Mouse (Mus musculus): ENCODE measurements around the gene Ccdc148.
A peak's percentile ranks its signal among the peaks of the same experiment; 100 is the strongest.

Ccdc148 gene

DNA sequence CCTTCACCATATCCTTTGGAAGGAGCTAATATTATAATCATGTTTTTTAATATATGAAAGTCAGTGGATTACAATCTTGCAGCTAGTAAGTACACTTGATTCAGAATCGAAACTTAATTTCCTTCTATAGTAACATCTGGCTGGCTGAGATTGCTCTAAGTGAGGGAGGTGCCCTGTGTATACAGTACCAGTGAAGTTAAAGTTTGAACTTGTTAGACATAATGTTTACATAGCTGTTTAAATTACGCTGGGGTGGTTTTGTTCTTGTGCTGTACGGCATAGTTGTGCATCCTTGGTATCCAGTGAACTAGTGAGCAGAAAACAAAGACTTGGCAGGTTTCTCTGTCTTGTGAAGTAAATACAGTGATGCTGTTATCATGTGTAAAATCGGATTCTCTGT is 18.5 kb upstream of the Ccdc148 start:
- no peak for DNase-seq

DNA sequence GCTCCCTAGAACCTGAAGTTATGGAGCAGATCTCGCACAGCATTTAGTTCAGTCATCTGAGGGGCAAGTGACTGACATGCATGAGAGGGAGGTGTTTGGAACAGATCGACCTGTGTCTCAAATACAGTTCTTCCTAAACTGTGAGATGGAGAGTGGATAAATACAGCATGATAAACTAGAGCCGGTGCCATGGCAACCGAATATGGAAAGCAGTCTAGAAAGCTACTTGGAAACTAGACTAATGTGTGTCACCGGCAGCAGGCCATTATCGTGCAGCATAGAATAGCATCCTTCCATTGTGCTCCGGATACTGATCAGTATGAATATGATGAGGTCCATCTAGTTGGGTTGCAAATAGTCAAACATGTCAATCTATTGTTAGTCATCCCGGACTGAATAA is 17.7 kb upstream of the Ccdc148 start:
- no peak for DNase-seq

DNA sequence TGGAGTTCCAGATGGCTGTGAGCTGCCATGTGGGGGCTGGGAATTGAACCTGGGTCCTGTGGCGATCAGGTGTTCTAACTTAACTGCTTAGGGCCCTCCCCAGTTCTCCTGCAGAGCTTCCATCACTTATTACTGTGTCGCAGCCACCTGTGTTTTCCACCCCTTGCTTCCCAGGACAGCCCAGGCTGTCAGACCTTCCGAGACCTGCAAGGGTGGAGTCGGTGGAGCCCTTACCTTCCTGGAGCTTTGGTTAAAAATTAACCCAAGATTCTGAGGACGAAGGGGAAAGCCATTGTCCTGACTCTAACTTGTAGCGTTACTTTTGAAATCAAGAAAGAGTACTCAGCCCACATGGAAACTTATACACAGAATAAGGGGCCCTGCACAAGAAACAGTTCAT is 15.4 kb upstream of the Ccdc148 start:
- no peak for DNase-seq

DNA sequence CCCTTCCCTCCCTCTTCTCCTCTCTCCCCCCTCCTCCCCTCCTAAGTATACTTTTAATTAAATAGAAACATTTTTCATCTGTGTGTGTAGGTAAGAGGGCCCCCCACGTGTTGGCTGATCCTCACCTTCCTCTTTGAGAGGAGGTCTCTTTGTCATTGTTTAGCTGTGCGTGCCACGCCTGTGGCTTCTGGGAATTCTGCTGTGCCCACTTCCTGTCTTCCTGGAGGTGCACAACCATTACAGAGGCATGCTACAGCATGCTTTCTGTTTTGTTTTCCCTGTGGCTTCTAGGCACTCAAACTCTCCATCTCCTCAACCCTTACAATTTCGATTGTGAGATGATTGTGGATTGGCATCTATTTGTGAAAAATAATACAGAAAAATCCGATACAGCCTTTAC is 11.1 kb upstream of the Ccdc148 start:
- no peak for DNase-seq

DNA sequence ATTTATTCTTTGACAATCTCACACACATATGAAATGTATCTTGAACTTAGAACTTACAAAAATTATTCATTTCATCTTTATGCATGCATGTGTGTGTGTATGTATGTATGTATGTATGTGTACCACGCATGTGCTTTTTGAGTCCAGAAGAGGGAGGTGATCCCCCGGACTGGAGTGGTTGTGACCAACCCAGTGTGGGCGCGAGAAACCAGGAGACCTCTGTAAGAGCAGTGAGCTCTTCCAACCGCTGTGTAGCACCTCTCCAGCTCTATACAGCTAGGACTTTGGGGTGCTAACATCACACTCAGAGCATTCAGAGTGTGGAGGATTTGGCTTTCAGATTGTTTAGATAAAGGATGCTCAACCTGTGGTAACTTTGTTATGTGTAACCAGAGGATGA is 10.1 kb upstream of the Ccdc148 start:
- no peak for DNase-seq

DNA sequence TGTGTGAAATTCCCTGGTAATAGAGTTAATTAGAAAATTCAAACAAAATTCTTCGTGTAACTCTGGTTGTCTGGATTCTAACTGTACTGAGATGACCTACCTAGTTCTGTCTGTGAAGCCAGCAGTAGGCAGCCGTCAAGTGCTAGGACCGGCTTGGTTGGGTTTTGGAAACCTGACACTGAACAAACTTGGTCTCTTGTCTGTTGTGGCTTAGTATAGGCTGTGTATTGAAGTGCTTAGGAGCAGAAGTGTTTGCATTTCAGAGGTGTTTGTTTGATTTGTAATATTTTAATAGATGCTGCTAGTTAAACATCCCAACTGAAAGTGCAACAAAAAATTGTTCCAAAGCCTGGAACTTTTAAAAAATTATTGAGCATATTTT is 9.7 kb upstream of the Ccdc148 start:
- DNase-seq: no peak

DNA sequence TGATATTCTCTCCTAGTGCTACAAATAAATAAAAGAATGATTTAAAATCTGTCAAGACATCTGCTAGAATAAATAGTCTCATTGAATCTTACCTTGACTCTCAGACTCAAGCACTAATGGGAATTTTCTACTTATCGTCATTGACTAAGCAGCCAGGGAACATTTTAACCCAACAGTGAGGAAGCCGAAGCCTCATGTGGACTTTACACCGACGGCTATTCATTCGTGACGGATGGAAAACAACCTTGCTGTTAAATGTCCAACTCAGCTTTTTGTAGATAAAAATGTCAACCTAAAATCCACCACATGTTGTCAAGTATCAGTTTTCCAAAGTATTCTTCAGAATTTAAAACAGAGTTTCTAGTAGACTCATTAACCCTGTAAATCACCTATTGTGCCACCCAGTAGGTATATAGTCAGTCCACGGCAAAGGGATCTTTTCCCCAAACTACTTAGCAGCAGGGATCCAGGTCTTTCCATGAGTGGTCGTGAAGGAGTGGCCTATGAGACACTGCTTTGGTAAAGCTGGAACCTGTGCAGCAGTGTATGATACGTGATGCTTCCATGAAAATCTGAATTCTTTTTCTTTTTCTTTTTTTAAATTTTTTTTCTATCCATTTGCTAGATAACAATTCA is 9.2 kb upstream of the Ccdc148 start:
- DNase-seq: no peak

DNA sequence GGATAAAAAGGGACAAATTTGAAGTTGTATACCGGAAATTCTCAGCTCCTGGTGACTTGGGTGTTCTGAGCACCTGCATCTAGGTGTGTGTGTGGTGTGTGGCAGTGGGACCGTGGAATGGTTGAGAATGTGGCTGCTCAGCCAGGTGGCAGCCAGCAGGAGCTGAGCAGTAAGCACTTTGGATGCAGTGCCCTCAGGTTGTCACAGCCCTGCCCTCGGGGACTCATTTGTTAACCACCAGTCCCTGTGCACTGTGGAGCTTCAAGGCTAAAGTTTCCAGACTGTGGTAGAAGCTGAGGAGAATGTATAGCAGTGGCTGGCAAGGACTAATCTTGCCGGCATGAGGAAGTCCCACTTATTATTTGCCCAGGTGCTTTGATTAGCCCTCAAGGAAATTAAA is 7.3 kb upstream of the Ccdc148 start:
- DNase-seq: no peak

DNA sequence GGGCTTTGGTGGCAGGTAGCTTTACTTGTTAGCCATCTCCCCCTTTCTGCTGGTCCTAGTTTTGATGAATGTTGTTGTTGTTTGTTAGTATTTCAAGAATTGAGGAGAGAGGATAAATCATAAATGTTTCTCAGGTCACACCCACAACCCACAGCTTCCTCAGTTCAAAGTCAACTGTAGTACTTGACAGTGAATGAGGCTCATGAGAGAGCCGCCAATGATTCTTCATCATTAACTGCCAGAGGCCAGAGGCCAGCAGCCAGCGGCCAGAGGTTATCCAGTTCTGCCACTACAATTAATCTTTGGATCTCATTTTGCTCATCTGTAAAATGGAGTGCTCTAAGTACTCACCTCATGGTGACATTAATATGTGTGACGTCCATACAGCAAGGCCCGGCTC is 6.5 kb upstream of the Ccdc148 start:
- DNase-seq: no peak

DNA sequence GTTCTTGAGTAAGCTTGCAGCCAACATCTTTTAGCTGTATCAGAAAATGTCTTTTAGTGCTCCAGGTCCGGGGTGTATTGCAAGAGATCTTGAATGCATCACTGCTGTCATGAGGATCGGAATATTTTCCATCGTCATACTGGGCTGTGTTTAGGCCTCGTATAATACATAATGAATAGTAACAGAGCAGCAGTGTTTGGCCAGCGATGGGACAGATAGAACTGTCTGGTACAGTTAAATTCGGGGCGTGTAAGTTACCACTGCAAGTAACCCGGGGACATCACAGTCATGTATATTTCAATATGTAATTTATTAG is 1.8 kb upstream of the Ccdc148 start:
- no peak for DNase-seq

DNA sequence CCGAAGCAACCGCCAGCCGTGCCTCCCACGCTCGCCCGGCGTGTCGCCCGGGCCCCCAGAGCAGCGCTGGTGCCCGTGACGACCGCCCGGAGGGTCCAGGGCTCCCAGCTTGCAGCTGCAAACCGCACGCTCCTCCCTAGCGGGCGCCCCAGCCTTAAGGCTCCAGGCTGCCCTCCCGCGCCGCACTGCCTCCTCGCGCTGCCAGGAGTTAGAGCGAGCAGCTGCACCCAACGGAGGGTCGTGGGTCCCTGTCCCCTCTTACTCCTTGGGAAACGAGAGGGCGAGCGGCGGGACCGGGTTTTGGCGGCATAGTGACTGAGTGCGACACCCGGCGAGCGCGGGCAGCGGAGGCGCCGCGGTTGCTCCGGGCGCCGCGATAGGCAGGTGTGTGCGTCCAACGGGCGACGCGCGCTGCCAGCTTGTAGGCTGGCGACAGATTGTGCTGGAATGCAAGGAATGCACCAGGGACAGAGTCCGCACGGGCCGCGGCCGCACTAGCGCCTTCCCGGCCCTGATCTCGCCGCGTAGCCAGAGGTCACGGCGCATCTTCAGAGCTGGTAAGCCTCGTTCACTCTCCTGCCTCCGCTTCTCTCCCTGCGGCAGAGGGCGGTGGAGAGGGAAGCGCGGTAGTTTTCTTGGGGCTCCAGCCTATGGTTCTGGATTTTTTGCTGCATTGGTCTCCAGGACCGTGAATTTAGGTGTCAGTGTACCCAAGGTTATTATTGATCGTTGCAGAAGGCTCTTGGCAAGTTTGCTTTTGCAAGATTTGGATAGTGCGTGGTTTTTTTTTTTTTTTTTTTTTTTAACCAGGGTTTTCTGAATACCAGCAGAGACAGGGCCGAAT is 1.2 kb upstream of the Ccdc148 start:
- DNase-seq: peak; percentile 17 to 56

DNA sequence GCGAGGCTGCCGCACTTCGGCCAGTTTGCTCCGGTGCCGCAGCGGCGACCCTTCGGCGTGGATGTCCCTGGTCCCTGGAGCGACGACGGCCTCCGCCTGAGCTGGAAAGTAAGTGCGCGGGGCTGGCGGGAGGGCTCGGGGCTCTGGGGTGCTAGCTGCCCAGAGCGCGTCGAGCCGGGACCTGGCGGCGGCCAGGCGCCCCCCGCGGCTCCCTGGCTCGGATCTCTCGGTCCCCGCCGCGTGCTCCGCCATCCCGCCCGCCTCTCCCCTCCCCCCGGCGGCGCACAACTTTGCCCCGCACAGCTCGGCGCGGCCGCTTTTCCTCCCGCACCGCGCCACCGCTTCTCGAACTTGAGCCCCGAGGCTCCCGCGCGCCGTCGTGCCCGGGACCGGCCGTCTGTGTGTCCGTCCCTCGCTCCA is 548 bp upstream of the Ccdc148 start:
- DNase-seq: peak in 1 of 2 experiments; percentile 36

DNA sequence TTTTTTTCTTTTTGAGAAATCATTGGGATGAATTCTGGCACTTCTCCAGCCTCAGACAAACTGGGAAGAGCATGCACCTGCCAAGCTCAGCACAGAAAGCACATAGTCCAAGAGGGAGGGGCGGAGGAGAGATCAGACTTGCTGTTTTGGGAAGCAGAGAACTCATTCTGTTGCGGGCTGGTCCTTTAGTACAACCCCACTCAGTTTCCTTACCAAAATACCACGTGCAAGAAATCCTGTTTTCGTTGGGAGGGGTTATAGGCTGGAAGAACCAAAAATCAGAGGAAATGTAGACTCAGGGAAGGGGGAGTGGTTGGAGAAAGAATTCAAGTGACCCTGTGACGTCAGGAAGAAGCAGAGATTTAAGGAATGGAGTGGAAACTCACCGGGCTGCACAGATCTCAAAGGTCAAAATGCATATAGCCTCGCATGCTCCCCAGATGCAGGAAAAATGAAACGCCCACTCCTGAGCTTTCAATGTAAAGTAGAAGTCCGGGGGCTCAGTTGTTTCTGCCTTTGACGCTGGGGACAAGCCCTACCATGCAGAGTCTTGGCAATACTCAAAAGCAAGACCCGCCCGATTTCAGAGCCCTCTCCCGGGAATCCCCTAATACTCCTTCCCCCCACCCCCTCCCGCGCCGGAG is 400 bp downstream of the Ccdc148 start:
- DNase-seq: no peak

DNA sequence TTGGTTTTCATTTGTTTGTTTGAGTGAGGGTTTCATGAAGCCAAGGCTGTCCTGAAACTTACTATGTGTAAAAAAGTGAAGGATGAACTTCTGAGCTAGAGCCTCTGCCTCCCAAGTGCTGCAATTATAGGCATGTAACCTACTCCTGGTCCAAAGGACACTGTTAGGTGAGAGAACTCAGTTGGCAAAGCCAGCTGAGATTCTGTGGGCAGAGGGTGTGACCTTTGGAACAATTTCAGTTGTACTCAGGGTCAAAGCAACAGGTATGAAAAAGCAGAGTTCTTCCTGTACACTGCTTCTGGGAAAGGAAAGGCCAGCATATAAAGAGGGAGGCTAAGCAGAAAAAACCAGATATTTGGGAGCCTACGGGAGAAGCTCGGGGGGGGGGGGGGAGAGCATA is 2.4 kb downstream of the Ccdc148 start:
- no peak for DNase-seq

DNA sequence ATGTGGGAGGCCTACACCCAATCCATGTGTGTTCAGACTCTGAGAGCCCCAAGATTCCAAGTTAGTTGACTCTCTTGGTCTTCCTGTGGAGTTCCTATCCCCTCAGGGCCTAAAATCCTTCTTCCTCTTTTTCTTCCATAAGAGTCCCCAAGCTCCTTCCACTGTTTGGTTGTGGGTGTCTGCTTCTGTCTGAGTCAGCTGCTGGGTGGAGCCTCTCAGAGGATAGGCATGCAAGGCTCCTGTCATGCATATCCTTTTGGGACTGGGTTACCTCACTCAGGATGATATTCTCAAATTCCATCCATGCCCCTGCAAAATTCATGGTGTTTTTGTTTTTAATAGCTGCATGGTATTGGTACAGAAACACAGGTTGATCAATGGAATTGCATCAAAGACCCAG is 5.1 kb downstream of the Ccdc148 start:
- no peak for DNase-seq

DNA sequence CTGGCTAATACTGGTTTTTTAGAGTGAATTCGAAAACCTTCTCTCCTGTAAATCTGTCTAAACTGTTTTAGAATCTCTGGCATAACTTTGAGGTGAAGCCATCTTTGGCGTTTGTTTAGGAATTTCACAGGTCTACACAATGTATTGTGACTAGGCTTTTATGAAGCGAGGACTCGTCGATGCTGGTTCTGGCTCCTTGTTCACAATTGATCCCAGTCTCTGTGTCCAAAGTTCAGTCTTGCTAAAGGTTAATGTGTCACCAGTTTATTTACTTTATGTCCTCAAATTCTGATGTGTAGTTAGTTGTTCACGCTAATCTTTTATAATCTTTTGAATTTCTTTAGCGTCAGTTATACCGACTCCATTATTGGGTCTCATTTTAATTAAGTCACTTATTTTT is 29.4 kb downstream of the Ccdc148 start:
- no peak for DNase-seq

DNA sequence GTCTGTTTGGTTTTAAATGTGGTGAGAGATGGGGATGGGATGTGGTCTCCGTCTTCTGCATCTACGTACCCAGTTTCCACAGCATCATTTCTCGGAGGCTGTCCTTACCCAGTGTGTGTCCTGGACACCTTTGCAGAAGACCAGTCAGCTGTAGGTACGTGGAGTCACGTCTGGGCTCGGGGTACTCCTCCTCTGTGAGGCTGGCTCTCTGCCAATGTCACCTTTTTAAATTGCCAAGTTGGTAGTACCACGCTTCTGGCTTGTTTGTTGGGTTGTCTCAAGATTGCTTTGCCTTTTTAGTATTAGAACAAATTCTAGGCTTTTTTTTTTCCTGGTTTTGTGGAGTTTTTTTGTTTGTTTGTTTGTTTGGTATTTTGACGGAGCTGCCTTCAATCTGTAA is 30.7 kb downstream of the Ccdc148 start:
- no peak for DNase-seq

DNA sequence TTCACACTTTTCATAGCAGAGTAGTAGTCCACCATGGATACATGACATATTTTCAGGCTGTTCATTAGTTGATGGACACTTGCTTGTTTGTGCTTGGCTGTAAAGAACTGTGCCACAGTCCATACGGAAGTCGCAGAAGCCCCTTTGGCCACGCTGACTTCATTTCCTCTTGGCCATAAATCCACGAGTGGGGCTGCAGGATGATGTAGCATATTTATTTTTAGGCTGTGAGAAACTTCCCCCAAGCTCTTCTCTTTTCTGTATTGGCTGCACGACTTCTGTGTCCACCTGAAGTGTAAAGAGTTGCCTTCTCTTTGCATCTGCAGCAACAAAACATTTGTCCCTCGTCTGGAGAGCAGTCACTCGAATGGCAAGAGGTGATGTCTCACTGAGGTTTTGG is 31.5 kb downstream of the Ccdc148 start:
- DNase-seq: no peak

DNA sequence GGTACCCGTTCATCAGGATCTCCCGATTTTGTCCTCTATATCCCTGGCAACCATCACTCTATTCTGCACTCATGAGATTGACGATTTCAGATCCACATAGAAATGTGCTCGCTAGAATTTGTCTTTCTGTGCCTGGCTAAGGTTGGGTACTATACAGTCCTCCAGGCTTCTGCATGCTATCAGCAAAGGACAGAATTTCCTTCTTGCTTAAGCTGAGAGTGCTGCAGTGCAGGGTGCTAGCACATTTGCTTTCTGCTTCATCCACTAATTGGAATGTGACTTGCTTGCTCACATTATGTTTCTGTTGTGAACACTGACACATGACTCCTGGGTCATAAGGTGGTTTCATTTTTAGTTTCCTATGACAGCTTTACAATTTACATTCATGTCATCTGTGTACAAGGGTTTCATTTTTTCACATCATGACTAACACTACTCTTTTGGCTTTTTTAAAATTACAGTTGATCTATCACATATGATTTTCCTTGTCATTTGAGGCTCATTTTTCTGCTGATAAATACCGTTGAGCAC is 104.8 kb downstream of the Ccdc148 start:
- no peak for DNase-seq

DNA sequence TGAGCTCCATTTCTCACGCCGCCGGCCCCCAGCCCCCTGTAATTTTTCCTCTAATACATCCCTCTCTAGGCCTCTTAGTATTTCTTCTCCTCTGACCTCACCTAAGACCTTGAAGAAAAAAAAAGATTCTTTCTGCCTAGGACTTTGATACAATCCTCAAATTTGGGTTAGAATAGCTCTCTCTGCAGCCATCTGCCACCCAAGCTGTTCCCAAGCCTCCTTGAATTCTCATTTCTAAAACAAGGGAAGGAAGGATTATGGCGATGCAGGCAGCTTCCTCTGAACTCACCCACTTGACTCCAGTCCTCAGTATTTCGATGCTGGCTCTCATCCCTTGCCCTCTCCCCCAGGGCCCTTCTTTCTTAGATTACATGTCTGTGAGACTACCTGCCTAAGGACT is 106.1 kb downstream of the Ccdc148 start:
- DNase-seq: no peak

DNA sequence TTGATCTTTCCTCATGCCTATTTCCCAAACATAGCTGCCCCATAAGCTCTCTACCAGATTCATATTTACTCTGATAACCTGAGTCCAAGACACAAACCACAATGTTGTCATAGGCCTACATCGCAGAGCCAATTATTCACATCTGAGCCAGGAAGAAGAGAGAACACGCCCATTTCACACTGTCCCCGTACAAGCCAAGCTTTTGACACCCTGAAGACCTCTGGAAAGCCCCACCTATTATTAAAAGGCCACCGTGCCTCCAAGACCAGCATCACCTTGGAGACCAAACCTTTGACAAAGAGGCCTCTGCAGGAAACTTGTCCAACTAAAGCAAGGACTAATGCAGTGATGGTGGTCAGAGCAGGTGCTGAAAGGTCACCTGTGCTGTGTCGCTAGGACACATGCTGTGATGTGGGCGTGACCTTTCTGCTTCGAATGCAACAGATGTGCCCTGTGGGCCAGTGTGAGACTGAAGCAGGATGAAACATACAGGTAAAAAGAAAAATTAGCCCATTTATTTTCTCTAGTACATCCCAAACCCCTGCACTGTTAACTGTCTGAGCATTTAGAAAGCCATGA is 106.9 kb downstream of the Ccdc148 start:
- no peak for DNase-seq

DNA sequence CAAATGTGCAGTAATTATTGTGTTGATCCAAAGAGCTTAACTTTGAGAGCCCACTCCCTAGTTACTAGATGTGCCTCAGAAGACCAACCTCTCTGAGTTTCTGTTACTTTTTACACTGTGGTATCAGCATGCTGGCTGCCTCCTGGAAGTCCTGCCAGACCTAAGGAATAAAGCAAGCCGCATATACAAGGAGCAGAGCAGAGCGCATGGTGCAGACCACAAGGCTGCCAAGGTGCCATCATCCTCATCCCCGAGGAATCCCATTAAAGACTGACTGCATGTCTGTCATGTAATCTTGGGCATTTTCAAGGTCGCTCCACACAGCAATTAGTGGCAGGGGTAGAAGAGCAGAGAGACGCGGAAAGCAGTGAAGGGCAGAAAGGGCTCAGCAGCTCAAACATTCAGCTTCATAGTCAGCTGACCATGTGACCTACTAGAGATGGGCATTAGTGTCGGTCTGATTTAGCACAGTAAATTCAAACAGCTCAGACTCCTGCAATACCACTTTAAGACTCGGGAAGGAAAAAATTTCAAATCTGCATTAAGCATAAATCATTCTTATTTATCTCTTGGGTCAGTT is 110.1 kb downstream of the Ccdc148 start:
- no peak for DNase-seq

DNA sequence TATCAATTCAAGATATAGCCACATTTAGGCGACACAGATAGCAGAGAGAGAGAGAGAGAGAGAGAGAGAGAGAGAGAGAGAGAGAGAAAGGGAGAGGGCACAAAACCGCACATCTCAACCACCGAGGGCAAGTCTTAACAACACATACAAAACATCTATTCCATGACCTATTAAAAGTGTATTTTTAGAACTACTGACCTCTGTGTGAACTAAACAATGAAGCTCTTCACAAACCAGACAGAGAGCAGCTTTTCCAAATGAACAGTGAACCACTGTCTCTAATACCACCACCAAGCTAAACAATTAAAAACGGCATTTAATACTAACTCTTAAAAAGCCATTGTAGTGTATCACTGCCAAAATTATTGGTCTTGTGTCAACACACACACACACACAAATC is 110.8 kb downstream of the Ccdc148 start:
- DNase-seq: no peak

Data from spleen, adult 18-20 months (tissue).